Mouse (Mus musculus): ENCODE measurements around the gene Mlst8.
"Not testable (repeated sequence)": the region's sequence is repeated elsewhere in the genome, so short reads cannot be mapped to it uniquely, and the experiment has no call there.

The Mlst8 gene

DNA sequence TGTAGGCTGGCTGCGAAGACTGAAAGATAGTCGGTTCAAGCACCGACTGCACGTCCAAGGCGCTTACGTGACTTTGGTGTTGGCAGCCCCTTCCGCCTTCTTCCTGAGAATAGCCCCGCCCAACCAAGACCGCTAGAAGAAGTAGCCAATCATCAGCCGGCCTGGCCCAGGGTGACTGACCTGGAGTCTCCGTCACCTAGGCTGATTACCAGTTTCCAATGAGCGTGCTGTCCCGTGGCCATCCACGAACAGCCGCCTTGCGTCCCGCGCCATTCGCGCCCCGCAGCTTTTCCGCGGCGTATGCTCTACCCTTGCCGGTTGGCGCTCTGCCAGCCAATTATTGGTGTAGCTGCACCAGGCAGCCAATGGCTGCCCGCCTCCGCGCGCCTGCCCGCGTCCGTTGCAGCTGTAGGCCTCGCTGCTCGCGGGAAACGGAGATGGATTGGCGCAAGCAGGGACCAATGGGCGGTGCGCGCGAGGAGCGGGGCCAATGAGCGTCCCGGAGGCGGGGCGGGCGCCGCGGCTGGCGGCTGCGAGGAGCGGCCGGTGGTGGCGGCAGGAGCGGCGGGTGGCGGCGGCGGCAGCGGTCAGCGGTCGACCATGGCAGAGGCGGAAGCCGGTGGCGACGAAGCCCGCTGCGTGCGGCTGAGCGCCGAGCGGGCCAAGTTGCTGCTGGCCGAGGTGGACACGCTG is 8.8 kb downstream of the Mlst8 start, which contains the start of the genes E4f1 and Pgp:
E4f1 (minus strand) TSS at position 404 of the 693 bp plus-strand sequence.
Pgp (plus strand) TSS at position 483 of the 693 bp plus-strand sequence.
- DNase-seq (ENCODE audit: low read depth, low spot score), result peak; percentile 99

DNA sequence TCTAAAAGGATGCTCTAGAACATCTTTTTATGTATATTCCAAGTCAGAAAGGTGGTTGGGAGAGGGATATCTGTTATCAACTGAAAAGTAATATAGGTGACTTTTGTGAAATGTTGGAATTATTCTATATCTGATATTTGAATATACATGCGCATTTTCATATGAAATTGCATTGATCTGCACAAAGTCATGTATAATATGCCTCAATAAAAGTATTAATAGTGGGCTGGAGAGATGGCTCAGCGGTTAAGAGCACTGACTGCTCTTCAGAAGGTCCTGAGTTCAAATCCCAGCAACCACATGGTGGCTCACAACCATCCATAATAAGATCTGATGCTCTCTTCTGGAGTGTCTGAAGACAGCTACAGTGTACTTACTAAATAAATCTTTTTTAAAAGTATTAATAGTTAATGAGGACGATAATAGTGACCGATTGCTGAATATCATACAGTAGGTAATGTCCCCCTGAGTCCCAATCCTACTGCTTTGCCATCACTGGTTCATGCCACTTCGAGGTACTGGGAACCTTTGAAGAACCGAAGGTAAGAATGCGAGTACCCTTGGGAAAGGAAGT is 9.5 kb downstream of the Mlst8 start:
- no peak for DNase-seq (ENCODE audit: low read depth, low spot score)

DNA sequence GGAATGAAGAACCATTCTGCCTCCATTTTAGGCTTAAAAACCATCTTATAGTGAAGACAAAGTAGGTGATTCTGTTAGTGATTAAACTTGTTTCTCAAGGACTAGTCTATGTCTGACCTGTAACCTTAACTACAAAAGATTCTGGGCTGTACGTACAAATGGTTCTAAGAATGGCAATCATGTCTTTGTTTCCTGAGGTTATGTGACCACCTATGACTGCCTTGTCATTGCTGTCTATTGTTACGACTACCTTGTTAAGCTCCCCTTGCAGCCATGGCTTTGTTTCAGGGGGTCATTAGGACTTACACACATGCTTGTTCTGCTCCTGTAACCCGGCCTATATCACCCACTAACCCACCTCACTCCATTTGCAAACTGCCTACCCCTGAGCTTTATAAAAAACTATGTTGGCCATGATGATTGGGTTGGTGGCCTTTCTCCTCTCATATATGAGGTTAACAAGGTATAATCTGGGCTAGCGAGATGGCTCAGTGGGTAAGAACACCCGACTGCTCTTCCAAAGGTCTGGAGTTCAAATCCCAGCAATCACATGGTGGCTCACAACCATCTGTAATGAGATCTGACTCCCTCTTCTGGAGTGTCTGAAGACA is 10.1 kb downstream of the Mlst8 start:
- no peak for DNase-seq (ENCODE audit: low read depth, low spot score)

DNA sequence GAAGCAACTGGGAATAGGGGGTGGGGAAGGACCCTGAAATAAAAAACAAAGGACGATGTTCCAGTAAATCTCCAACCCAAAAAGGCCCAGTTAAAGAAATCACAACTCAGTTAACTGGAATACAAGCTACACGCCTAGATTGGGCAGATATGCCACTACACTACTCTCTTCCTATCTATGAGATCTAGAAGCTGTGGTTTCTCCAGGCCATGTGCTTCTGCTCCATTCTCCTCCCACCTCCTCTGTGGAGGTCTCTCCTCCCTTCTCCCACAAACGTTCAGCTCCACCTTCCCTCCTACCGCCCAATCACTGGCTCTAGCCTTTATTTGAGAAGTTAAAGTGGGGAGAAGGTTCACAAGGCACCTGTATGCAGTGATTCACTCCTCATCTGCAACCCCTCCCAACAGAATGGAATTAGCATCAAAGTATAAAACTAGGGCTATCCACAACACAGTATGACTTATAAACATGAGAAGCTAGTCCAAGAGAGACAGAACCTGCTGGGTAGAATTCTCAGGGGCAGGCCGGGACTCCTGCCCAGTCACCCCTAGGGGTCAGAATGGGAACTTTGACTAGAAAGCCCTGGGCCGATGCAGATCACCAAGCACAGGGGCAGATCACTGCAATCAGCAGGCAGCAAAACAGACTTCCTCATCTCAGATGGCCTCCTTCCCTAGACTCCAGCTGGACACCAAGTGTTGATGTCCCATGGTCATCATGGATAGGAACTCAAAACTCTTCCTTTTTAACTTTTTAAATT is 15.3 kb downstream of the Mlst8 start:
- peak; percentile 72 for DNase-seq (ENCODE audit: low read depth, low spot score)

DNA sequence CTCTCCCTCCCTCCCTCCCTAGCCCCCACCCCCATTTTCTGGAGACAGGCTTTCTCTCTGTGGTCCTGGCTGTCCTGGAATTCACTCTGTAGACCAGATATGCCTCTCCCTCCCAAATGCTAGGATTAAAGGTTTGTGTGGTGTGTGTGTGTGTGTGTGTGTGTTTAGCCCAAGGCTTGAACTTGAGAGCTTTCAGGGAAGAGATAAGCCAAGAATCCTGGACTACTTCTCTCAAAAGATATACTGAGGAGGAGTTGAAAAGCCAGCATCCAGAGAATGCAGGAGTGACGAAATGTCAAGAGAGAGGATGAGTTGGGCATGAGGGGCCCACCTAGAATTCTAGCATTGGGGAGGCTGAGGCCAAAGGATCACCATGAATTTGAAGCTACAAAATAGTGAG is 15.9 kb downstream of the Mlst8 start:
- no peak for DNase-seq (ENCODE audit: low read depth, low spot score)

DNA sequence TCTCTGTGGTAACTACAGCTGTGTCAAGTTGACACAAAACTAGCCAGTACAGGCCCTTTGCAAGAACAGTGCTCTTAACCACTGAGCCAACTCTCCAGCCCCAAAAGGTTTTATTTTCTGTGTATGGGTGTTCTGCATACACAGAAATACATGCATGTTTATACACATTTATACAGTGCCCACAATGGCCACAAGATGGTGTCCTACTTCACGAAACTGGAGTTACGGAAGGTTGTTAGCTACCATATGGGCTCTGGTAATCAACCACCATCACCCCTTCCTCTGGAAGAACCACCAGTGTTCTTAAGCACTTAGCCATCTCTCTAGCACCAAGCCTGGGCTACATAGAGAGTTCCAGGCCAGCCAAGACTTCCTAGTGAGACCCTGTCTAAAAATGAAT is 17.3 kb downstream of the Mlst8 start:
- peak; percentile 76 for DNase-seq (ENCODE audit: low read depth, low spot score)

DNA sequence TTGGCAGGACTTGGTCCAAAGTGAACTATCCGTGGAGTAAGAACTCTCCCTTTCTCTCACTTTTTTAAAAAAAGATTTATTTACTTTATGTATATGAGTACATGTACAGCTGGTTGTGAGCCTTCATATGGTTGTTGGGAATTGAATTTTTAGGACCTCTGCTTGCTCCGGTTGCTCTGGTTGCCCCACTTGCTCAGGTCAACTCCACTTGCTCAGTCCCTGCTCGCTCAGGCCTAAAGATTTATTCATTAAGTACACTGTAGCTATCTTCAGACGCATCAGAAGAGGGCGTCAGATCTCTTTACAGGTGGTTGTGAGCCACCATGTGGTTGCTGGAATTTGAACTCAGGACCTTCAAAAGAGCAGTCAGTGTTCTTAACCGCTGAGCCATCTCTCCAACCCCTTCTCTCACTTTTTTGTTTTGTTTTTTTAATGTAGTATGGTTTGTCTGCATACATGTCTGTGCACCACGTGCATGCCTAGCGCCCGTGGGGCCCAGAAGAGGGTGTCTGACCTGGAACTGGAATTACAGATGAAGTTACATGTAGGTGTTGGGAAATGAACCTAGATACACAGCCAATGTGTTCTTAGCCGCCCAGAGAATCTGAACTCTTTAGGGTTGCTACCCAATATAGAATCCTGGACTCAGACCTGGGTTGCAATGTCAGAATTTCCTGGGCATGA is 23.2 kb downstream of the Mlst8 start:
- DNase-seq (ENCODE audit: low read depth, low spot score), result not testable (repeated sequence)

DNA sequence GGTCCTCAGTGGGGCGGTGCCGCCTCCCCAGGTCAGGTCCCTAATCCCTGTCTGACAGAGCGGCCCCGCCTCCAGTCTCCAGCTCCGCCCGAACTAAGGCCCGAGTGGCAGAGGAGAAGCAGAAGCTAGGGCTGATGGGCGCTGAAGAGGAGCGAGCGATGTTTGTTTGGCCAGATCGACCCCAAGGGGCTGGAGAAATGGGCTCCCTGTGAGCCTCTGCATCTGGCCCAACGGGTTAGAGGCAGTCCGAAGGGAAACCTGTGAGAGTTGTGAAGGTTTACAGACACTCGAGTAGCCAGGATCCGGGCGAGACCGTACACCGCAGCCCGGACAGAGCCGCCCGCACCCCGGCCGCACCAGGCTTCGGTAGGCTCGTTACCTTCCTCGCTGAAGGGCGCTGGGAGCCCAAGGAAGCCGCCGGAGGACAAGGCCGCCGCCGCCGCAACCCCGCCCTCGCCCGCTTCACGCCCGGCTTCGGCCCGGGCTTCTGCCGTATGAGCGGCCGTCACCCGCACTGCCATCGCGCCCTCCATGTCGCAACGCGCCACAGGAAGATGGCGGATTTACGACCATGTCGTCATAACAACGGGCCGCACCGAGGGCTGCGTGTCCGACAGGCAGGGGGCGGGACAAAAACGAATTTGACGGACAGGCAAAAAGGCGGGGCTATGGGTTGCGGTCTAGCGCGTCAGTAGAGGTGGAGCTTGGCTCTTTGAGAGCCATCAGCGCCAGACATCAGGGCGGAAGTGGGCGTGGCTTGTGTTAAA is 23.9 kb downstream of the Mlst8 start:
- peak; percentile 99 for DNase-seq (ENCODE audit: low read depth, low spot score)

DNA sequence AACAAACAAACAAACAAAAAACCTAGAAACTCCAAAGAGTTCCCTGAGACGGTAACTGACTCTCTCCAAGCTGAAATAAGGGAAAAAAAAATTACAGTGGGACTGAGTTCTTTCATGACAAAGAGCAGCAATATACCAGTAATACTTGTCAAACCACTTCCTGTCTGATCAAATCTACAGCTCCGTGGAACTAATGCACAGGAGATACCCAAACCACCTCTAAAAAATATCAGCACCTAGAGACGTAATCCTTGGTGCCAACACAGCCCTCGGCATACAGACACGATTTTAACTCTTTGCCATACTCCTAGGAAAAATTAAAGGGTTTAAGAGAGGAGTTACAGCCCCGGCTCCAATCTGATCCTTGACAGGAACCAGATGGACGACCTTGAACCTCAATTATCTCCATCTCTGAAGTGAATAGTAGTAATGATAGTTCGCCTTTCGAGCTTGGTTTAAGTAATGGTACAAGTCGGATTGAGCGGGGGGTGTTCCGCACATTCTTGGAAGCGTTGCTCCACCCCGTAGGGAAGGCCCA is 24.6 kb downstream of the Mlst8 start:
- no peak for DNase-seq (ENCODE audit: low read depth, low spot score)

DNA sequence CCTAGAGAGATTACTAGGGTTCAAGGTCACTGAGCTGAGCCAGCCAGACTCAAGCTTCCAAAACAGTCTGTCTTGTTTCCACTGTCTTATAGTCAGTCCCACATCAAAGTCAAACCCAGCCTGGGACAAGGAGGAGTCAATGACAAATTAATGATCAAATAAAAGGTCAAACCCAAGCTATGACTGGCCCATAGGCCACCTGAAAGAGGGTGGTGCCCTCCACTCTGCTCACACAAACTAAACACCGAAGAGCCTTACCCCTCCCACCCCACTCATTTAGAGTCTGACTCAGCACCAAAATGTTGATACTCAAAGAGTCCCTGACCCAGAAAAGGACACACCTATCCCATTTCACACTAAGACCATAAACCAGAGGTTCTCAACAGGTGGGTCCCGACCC is 25.5 kb downstream of the Mlst8 start:
- DNase-seq (ENCODE audit: low read depth, low spot score), result no peak

DNA sequence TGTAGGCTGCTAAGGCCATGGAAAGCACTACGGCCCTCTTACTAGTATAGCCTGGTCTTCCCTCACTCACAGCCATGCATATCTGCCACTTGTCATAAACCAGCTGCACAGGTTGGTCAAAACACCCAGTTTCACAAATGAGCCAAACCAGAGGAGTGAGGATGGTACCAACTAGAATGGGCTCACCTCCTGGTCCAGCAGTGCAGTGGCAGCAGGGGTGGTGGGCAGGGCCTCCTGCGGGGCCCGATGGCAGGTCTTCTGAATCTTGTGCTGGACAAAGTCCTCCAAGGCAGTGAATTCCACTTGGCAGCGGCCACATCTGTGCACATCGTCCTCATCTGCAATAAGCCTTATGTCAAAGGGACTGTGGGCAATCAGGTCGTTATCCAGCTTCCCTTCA is 27.7 kb downstream of the Mlst8 start:
- DNase-seq (ENCODE audit: low read depth, low spot score), result no peak

DNA sequence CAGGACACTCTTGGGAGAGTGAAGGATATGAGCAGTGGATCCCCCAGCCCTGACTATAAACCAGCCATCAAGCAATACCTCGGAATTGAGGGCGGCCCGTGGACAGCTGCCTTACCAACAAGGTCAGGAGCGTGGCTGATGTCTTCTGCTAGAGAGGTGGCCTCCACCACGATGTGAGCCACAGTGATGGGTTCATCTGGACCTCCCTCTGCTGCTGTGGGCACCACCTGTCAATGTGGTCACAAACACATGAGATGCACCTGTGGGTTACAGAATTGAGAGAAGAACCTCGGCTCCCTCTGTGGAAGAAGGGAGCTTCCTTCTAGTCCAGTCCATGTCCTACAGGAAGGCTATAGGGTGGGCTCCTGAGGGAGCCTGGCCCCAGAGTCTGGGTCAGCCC is 29.4 kb downstream of the Mlst8 start:
- no peak for DNase-seq (ENCODE audit: low read depth, low spot score)

DNA sequence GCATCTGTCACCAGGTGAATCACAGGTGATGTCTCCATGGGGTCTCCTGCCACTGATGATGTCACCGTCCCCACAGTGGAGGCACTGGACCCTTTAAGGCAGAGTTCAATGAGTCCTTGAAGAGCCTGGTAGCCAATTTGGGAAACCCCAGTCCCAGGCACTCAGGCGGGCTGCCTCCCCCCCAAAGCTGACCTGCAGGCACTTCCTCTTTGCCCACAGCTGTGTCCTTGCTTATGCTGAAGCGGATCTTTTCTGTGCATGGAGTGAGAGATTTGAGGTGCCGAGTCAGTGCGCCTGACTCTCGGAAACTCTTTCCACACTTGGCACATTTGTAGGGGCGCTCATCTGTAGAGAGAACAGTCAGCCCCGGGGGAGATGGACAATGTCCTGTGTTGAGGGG is 32.3 kb downstream of the Mlst8 start:
- no peak for DNase-seq (ENCODE audit: low read depth, low spot score)

DNA sequence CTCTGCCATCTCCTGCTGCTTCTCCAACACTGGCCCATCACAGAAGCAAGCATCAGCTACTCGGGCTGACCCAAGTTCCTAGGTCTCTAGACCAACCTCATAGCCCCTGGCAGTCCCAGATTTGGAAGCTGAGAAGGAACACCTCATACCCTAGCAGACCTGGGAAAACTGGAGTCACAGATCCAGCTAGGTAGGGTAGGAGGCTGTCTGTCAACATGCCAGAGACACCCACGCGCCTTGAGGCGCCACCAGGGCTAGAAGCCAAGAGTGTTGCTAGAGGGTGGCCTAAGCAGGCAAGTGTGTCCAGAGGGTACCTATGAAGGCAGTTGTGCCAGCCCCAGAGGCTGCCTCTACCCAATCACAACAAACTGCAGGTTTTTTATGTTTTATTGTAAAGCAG is 35.5 kb downstream of the Mlst8 start:
- DNase-seq (ENCODE audit: low read depth, low spot score), result no peak

DNA sequence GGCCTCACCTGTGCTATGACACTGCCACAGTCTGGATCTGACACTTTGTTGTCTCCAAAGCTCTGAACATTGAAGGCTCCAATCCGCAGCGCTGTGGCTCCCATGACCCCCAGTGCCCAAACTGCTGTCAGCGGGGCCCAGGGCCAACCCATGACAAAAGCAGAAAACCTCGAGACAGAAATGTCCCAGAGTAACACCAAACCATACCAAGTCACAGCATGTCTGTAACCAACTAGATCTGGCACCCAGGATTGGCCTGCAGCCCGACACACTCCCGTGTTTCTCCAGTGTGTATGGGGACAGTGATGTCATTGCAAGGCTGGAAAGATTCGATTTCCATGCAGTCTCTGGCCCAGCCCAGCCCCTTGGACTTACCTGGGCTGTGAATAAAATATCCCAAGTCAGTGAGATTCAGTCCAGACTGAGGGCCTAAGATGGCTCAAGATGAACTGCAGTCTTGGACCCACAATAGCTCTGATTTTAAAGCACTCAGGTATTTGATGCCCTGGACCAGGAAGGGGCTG is 36.2 kb downstream of the Mlst8 start, which contains the start of gene Dnase1l2:
Dnase1l2 (minus strand) TSS at position 474 of the 524 bp plus-strand sequence.
- no peak for DNase-seq (ENCODE audit: low read depth, low spot score)

DNA sequence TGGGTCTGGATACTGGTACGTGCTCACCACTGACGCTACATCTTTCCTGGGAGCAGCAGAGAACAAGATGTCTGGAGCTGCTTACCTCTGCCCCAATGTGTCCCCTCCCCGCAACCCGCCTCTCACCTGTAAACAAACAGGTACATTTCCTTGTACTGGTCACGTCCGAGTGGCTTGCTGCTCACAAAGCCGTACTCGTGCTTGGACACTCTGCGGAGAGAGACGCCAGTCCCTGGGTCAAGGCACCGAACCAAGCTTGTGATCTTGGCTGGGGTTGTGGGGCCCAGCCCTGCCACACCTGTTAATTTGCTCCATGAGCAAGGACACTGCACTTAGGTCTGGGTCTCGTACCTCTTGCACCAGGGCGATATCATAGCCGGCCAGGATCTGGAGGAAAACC is 36.8 kb downstream of the Mlst8 start:
- no peak for DNase-seq (ENCODE audit: low read depth, low spot score)

DNA sequence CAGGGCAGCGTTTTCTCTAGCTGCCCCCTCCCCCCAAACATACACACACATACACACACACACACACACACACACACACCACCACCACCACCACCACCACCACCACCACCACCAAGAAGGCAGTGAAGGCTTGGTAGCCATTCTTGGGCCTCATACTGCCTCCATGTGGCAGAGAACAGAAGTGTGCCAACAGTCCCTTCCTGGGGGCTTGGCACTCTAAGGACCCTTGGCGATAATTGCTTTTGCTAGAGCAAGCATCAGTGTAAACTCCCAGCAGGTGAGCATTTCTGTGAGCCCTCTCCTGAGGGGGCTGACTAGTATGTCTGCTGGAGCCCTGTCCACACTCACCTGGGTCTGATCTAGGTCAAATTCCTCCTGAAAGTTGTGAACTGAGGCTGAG is 37.7 kb downstream of the Mlst8 start:
- peak; percentile 30 for DNase-seq (ENCODE audit: low read depth, low spot score)

DNA sequence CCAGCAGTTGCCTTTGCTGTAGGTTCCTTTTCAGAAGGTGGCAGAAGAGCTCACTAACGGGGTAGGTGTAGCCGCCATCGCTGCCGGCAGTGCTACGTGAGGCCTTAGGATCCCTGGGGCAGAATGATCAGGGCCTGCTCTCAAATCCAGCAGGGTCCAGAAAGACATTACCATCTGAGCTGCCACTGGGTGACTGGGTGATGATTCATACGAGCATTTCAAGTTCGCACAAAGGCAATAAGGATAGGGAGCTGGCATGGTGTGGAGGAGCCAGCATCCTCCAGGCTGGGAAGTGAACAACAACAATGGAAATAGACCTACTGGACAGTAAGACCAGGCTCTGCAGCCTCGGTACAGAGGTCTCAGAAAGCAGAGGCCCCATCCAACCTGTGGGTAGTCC is 38.5 kb downstream of the Mlst8 start:
- DNase-seq (ENCODE audit: low read depth, low spot score), result no peak

DNA sequence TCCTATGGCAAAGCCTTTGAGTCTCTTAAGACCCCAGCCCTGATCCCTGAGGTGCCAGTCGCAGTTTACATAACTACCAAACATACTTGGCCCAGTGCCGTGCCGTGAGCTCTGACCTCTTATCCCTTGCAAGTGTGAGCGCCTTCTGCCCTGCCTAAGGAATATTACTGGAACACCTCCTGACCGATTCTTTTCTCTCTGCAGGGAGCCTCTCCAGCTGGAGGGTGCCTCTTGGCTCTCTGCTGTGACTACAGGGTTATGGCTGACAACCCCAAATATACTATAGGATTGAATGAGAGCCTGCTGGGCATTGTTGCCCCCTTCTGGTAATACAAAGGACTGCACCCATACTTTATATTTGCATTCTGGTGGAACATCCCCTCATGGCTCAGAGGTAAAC is 41.9 kb downstream of the Mlst8 start:
- peak; percentile 65 for DNase-seq (ENCODE audit: low read depth, low spot score)

DNA sequence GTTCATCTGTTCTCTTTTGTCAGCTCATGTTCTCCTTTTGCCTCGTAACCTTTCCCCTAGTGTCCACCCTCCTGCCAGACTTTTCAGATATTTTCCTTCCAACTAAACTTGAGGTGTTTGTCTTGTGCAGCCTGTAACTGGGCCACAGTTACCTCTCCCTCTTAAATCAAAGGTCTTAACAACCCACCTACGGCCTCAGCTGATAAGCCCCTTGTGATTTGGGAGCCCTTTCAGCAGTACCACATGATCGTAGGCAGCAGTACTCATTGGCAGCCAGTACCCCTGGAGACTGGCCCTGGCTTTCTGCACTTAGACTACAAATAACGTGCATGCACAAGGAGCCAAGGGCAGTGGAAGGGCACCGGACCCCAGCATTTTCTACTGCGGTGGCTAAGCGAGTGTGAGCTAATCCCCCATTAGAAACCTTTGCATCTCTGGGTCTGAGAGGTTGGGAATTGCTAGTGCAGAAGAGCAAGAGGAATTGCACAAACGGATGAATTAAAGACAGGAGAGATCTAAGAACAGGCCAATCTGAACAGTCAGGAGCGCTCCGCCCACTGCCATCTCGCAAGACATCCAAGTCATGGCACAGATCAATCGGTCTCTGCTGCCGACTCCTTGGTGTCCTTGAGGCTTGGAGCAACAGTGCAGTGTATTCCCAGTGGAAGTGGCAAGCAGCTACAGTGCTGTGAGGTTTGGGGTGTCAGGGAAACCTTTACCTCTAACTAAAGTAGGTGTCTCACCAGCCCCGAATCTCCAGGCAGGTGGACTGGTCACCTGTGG is 49.5 kb downstream of the Mlst8 start:
- DNase-seq (ENCODE audit: low read depth, low spot score), result no peak
